In the genomic region with DNA sequence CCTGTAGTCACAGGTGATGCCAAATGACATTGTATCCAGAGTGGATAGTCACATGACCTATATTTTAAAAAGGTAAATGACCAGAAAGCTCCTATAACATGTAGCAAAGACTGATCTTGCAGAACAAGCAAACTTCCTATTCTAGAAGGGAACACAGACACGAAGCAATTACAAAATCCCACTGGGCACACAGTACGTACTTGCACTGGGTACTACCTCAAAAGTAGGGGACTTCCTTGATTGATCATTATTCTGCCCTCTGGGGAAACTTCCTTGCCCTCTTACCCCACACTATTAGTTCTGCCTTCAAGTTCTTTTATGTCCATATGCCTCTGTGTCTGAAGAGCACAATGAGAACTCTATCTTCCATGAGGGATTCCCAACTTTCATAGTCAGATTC, we compare ENCODE assay signal across 28 mouse cellular contexts. TPM values are rescaled to one million over a fixed set of nuclear protein-coding genes. Genes with fewer than 3 reads are reported as not detected.
A peak's percentile ranks its signal among the peaks of the same experiment; 100 is the strongest.
DNase-seq lines count a peak whose midpoint lies in the region; ATAC-seq and TF ChIP-seq lines count a peak whose summit lies in the region.
"Had no signal": no experiment of that assay in that cellular context is flagged by ENCODE, and none has a peak within 500 bp of the region (broad histone marks: within the 10 kb centered on the region; RNA-seq: fewer than 3 reads in every experiment).

No protein-coding gene starts in this region.

- H3K4me1 ChIP-seq in liver, embryonic 15.5 days (replicated peaks), result no peaks in the 10 kb centered on the region
- H3K4me1 ChIP-seq in liver, embryonic 11.5 days (replicated peaks; ENCODE audit: control insufficient read depth, insufficient read depth, low read length), result no peaks in the 10 kb centered on the region
- no peaks in the 10 kb centered on the region for H3K4me1 ChIP-seq in liver, postnatal 0 days (ENCODE audit: insufficient read depth)
- H3K4me1 ChIP-seq in liver, embryonic 12.5 days, result no peaks in the 10 kb centered on the region
- H3K4me1 ChIP-seq: embryonic facial prominence, embryonic 13.5 days; embryonic facial prominence, embryonic 15.5 days; forebrain, embryonic 12.5 days had no signal

- no peaks in the 10 kb centered on the region for H3K27me3 ChIP-seq in liver, embryonic 15.5 days
- no peaks in the 10 kb centered on the region for H3K27me3 ChIP-seq in liver, embryonic 11.5 days (replicated peaks; ENCODE audit: control insufficient read depth, insufficient read depth, low read length)
- H3K27me3 ChIP-seq in liver, postnatal 0 days (ENCODE audit: insufficient read depth, low read length), result no peaks in the 10 kb centered on the region
- no peaks in the 10 kb centered on the region for H3K27me3 ChIP-seq in liver, embryonic 12.5 days (replicated peaks)
- H3K27me3 ChIP-seq: CH12.LX; embryonic facial prominence, embryonic 13.5 days; embryonic facial prominence, embryonic 15.5 days; forebrain, embryonic 12.5 days had no signal

- no peak overlapping the region for H3K4me3 ChIP-seq in liver, embryonic 15.5 days (replicated peaks)
- no peak overlapping the region for H3K4me3 ChIP-seq in liver, embryonic 11.5 days (ENCODE audit: low read depth, low read length)
- no peak overlapping the region for H3K4me3 ChIP-seq in liver, postnatal 0 days (ENCODE audit: low read depth, low read length)
- no peak overlapping the region for H3K4me3 ChIP-seq in liver, embryonic 12.5 days
- H3K4me3 ChIP-seq: embryonic facial prominence, embryonic 13.5 days; embryonic facial prominence, embryonic 15.5 days; erythroblast, embryonic 14.5 days; forebrain, embryonic 10.5 days; forebrain, embryonic 12.5 days had no signal

- TF ChIP-seq EP300 in liver, postnatal 0 days (IDR thresholded peaks at IDR 0.05; ENCODE audit: low read depth), result no peak

- no peaks in the 10 kb centered on the region for H3K36me3 ChIP-seq in liver, embryonic 15.5 days (replicated peaks)
- H3K36me3 ChIP-seq in liver, embryonic 11.5 days (ENCODE audit: control insufficient read depth, insufficient read depth, low read length), result no peaks in the 10 kb centered on the region
- no peaks in the 10 kb centered on the region for H3K36me3 ChIP-seq in liver, postnatal 0 days (replicated peaks; ENCODE audit: insufficient read depth, low read length)
- no peaks in the 10 kb centered on the region for H3K36me3 ChIP-seq in liver, embryonic 12.5 days
- H3K36me3 ChIP-seq: embryonic facial prominence, embryonic 13.5 days; embryonic facial prominence, embryonic 15.5 days; forebrain, embryonic 10.5 days; forebrain, embryonic 12.5 days; G1E had no signal

- no peaks in the 10 kb centered on the region for H3K9me3 ChIP-seq in liver, embryonic 15.5 days (replicated peaks)
- no peaks in the 10 kb centered on the region for H3K9me3 ChIP-seq in liver, embryonic 11.5 days (ENCODE audit: control insufficient read depth, low read length)
- H3K9me3 ChIP-seq in liver, postnatal 0 days (ENCODE audit: low read length), result no peaks in the 10 kb centered on the region
- no peaks in the 10 kb centered on the region for H3K9me3 ChIP-seq in liver, embryonic 12.5 days (replicated peaks)
- H3K9me3 ChIP-seq: embryonic facial prominence, embryonic 13.5 days; embryonic facial prominence, embryonic 15.5 days; forebrain, embryonic 10.5 days; forebrain, embryonic 12.5 days had no signal

- H3K9ac ChIP-seq in liver, embryonic 15.5 days, result no peak overlapping the region
- H3K9ac ChIP-seq in liver, embryonic 11.5 days (ENCODE audit: low read depth, low read length), result no peak overlapping the region
- H3K9ac ChIP-seq in liver, postnatal 0 days (replicated peaks), result no peak overlapping the region
- H3K9ac ChIP-seq in liver, embryonic 12.5 days, result no peak overlapping the region
- H3K9ac ChIP-seq: embryonic facial prominence, embryonic 13.5 days; embryonic facial prominence, embryonic 15.5 days; forebrain, embryonic 12.5 days had no signal

- no peak for DNase-seq in liver, embryonic 11.5 days (ENCODE audit: low spot score)
- DNase-seq in liver, postnatal 0 days, result no peak
- DNase-seq in right cerebral cortex, postnatal 36 days (ENCODE audit: low spot score in 2 of 2), result no peak
- DNase-seq in left cerebral cortex, adult 8-10 months (ENCODE audit: low spot score in 2 of 2), result no peak
- DNase-seq: adrenal gland, adult 8-10 months; adrenal gland, postnatal 14 days; adrenal gland, postnatal 36 days; B cell, adult 2 months; cerebellum, adult 11-12 months; cerebellum, adult 2 months; cerebellum, adult 9-10 months; cerebellum, postnatal 10 days; cerebellum, postnatal 25 days; embryo, embryonic 11 days had no signal

- TF ChIP-seq CTCF in liver, postnatal 0 days (IDR thresholded peaks at IDR 0.05; ENCODE audit: low read depth), result no peak

- ATAC-seq in liver, embryonic 15.5 days (ENCODE audit: insufficient read depth), result peak; percentile 18; the same call in 1 of the 2 replicates
- no peak for ATAC-seq in liver, embryonic 11.5 days (replicated peaks; ENCODE audit: low FRiP score)
- peak; percentile 27 for ATAC-seq in liver, postnatal 0 days
- no peak for ATAC-seq in liver, embryonic 12.5 days
- peak; percentile 94 for ATAC-seq in megakaryocyte, adult 5-6 weeks (ENCODE audit: poor library complexity, severe bottlenecking)
- ATAC-seq: activated CD4-positive, CD25-positive, alpha-beta regulatory T cell, adult 4 months; CD4-positive, CD25-positive, alpha-beta regulatory T cell, adult 4 months; forebrain, embryonic 14.5 days; Patski had no signal

- H3K27ac ChIP-seq in liver, embryonic 15.5 days (replicated peaks), result no peak overlapping the region
- no peak overlapping the region for H3K27ac ChIP-seq in liver, embryonic 11.5 days (ENCODE audit: low read depth, low read length)
- no peak overlapping the region for H3K27ac ChIP-seq in liver, postnatal 0 days (ENCODE audit: low read depth)
- no peak overlapping the region for H3K27ac ChIP-seq in liver, embryonic 12.5 days
- H3K27ac ChIP-seq: embryonic facial prominence, embryonic 13.5 days; embryonic facial prominence, embryonic 15.5 days; forebrain, embryonic 10.5 days; forebrain, embryonic 12.5 days had no signal

- WGBS in liver, embryonic 15.5 days (ENCODE audit: insufficient replicate concordance), result 53% methylated on average over 2 of the region's 2 CpGs
- 78% methylated on average over 2 of the region's 2 CpGs for WGBS in liver, embryonic 11.5 days
- WGBS in liver, postnatal 0 days (ENCODE audit: insufficient replicate concordance), result 61% methylated on average over 2 of the region's 2 CpGs
- WGBS in liver, embryonic 12.5 days (ENCODE audit: insufficient replicate concordance), result 80% methylated on average over 2 of the region's 2 CpGs

- no peak overlapping the region for H3K4me2 ChIP-seq in liver, embryonic 15.5 days
- no peak overlapping the region for H3K4me2 ChIP-seq in liver, embryonic 11.5 days
- H3K4me2 ChIP-seq in liver, postnatal 0 days (ENCODE audit: low read depth, low read length), result no peak overlapping the region
- no peak overlapping the region for H3K4me2 ChIP-seq in liver, embryonic 12.5 days
- H3K4me2 ChIP-seq: embryonic facial prominence, embryonic 13.5 days; embryonic facial prominence, embryonic 15.5 days; forebrain, embryonic 12.5 days had no signal

RNA-seq across cellular contexts. Expression of gene Plcb4, which starts 31.0 kb away (rescaled TPM):
- 1.6 and 2.2 TPM in 2 replicates for polyA plus RNA-seq in liver, embryonic 15.5 days (2015; fragmentation: Nextera tagmentation; extraction: Ambion mirVana)
- 7.8 and 10.3 TPM in 2 replicates for polyA plus RNA-seq in liver, embryonic 11.5 days (2014; fragmentation: Nextera tagmentation; extraction: Ambion mirVana)
- 2.3 and 2.8 TPM in 2 replicates for polyA plus RNA-seq in liver, postnatal 0 days (2015; fragmentation: Nextera tagmentation; extraction: Ambion mirVana)
- polyA plus RNA-seq in liver, embryonic 12.5 days (2016; fragmentation: Nextera tagmentation; extraction: Ambion mirVana), result 5.1 and 5.8 TPM in 2 replicates
- 7.0 and 8.5 TPM in 2 replicates for total RNA-seq in megakaryocyte, adult 5-6 weeks (2015)
- total RNA-seq in megakaryocyte, adult 5-6 weeks (2017), result 5.2 and 7.1 TPM in 2 replicates
- total RNA-seq in left cerebral cortex, adult 8-10 months (2022), result 10 to 100 TPM; 57.9 to 85.4 (median 73.2) TPM
- total RNA-seq: CH12.LX had no signal
- polyA plus RNA-seq: erythroblast, embryonic 14.5 days; G1E had no signal

Comparison
In these comparisons a context has a peak if more than half of its experiments do, and no peak if none do; other contexts are left out.
1. ATAC-seq: peak in liver, embryonic 15.5 days (single experiment), liver, postnatal 0 days (single experiment) and megakaryocyte, adult 5-6 weeks (single experiment); none in liver, embryonic 11.5 days (single experiment) and liver, embryonic 12.5 days (single experiment).